Mouse (Mus musculus): ENCODE results near the gene Casd1. TPM values are rescaled to one million over a fixed set of nuclear protein-coding genes. Genes with fewer than 3 reads are reported as not detected.

Gene Casd1
- polyA plus RNA-seq (2012; ENCODE audit: insufficient read depth, insufficient read length, missing spikeins), result 22.1 and 22.7 TPM in 2 replicates

GRCm38 (mm10) chr6:4600658-4601296, at the start of gene Casd1:
TSS of gene Casd1 (plus strand) at chr6:4600839.
- peak within 1 kb of the TSS; percentile 80 for H3K4me3 ChIP-seq (ENCODE audit: insufficient read depth, low read length)
- H3K4me1 ChIP-seq (ENCODE audit: control insufficient read depth, insufficient read depth, low read length), result peaks cover 8% of the 10 kb centered on the region
- TF ChIP-seq CTCF (IDR thresholded peaks at IDR 0.05; ENCODE audit: low read depth, low read length), result no peak
- TF ChIP-seq POLR2A (IDR thresholded peaks at IDR 0.05; ENCODE audit: borderline replicate concordance, low read depth, low read length), result no peak
- peak within 1 kb of the TSS; percentile 17 for H3K27ac ChIP-seq (ENCODE audit: insufficient read depth, low read depth, low read length)

- H3K4me1 ChIP-seq (ENCODE audit: control insufficient read depth, insufficient read depth, low read length), result no peaks in the 10 kb centered on the region
- TF ChIP-seq POLR2A (IDR thresholded peaks at IDR 0.05; ENCODE audit: borderline replicate concordance, low read depth, low read length), result no peak
- TF ChIP-seq CTCF (IDR thresholded peaks at IDR 0.05; ENCODE audit: low read depth, low read length), result no peak
- no peak overlapping the region for H3K27ac ChIP-seq (ENCODE audit: insufficient read depth, low read depth, low read length)
- no peak overlapping the region for H3K4me3 ChIP-seq (ENCODE audit: insufficient read depth, low read length)
Measured at GRCm38 (mm10) chr6:4555366-4555765, 45.3 kb upstream of the Casd1 start.

- no peak overlapping the region for H3K4me3 ChIP-seq (ENCODE audit: insufficient read depth, low read length)
Measured at GRCm38 (mm10) chr6:4557086-4557485, 43.6 kb upstream of the Casd1 start.

GRCm38 (mm10) chr6:4557678-4558077, 43.0 kb upstream of the Casd1 start:
- Histone ChIP-seq H3K4me3 (ENCODE audit: insufficient read depth, low read length) (no peak overlapping the region), H3K4me1 (ENCODE audit: control insufficient read depth, insufficient read depth, low read length) (no peaks in the 10 kb centered on the region), H3K27ac (ENCODE audit: insufficient read depth, low read depth, low read length) (no peak overlapping the region)
- TF ChIP-seq POLR2A (IDR thresholded peaks at IDR 0.05; ENCODE audit: borderline replicate concordance, low read depth, low read length), result no peak
- no peak for TF ChIP-seq CTCF (IDR thresholded peaks at IDR 0.05; ENCODE audit: low read depth, low read length)

More at GRCm38 (mm10) chr6:4557086-4557485, 43.6 kb upstream of the Casd1 start:
- Histone ChIP-seq H3K4me1 (ENCODE audit: control insufficient read depth, insufficient read depth, low read length) (no peaks in the 10 kb centered on the region), H3K27ac (ENCODE audit: insufficient read depth, low read depth, low read length) (no peak overlapping the region)
- TF ChIP-seq POLR2A (IDR thresholded peaks at IDR 0.05; ENCODE audit: borderline replicate concordance, low read depth, low read length) (no peak), CTCF (IDR thresholded peaks at IDR 0.05; ENCODE audit: low read depth, low read length) (no peak)

- Histone ChIP-seq H3K27ac (ENCODE audit: insufficient read depth, low read depth, low read length) (no peak overlapping the region), H3K4me1 (ENCODE audit: control insufficient read depth, insufficient read depth, low read length) (no peaks in the 10 kb centered on the region), H3K4me3 (ENCODE audit: insufficient read depth, low read length) (no peak overlapping the region)
- TF ChIP-seq POLR2A (IDR thresholded peaks at IDR 0.05; ENCODE audit: borderline replicate concordance, low read depth, low read length) (no peak), CTCF (IDR thresholded peaks at IDR 0.05; ENCODE audit: low read depth, low read length) (no peak)
Measured at GRCm38 (mm10) chr6:4561156-4561555, 39.5 kb upstream of the Casd1 start.

- TF ChIP-seq CTCF (IDR thresholded peaks at IDR 0.05; ENCODE audit: low read depth, low read length), result no peak
- TF ChIP-seq POLR2A (IDR thresholded peaks at IDR 0.05; ENCODE audit: borderline replicate concordance, low read depth, low read length), result no peak
- Histone ChIP-seq H3K27ac (ENCODE audit: insufficient read depth, low read depth, low read length) (no peak overlapping the region), H3K4me3 (ENCODE audit: insufficient read depth, low read length) (no peak overlapping the region), H3K4me1 (ENCODE audit: control insufficient read depth, insufficient read depth, low read length) (no peaks in the 10 kb centered on the region)
Measured at GRCm38 (mm10) chr6:4561621-4562020, 39.0 kb upstream of the Casd1 start.

GRCm38 (mm10) chr6:4562401-4562800, 38.2 kb upstream of the Casd1 start:
- Histone ChIP-seq H3K4me1 (ENCODE audit: control insufficient read depth, insufficient read depth, low read length) (no peaks in the 10 kb centered on the region), H3K4me3 (ENCODE audit: insufficient read depth, low read length) (no peak overlapping the region)

GRCm38 (mm10) chr6:4563477-4563876, 37.2 kb upstream of the Casd1 start:
- TF ChIP-seq CTCF (IDR thresholded peaks at IDR 0.05; ENCODE audit: low read depth, low read length) (no peak), POLR2A (IDR thresholded peaks at IDR 0.05; ENCODE audit: borderline replicate concordance, low read depth, low read length) (no peak)

More at GRCm38 (mm10) chr6:4562401-4562800, 38.2 kb upstream of the Casd1 start:
- no peak for TF ChIP-seq CTCF (IDR thresholded peaks at IDR 0.05; ENCODE audit: low read depth, low read length)
- no peak for TF ChIP-seq POLR2A (IDR thresholded peaks at IDR 0.05; ENCODE audit: borderline replicate concordance, low read depth, low read length)
- H3K27ac ChIP-seq (ENCODE audit: insufficient read depth, low read depth, low read length), result no peak overlapping the region

GRCm38 (mm10) chr6:4570412-4570811, 30.2 kb upstream of the Casd1 start:
- no peak overlapping the region for H3K4me3 ChIP-seq (ENCODE audit: insufficient read depth, low read length)
- H3K27ac ChIP-seq (ENCODE audit: insufficient read depth, low read depth, low read length), result no peak overlapping the region
- no peak for TF ChIP-seq CTCF (IDR thresholded peaks at IDR 0.05; ENCODE audit: low read depth, low read length)
- no peak for TF ChIP-seq POLR2A (IDR thresholded peaks at IDR 0.05; ENCODE audit: borderline replicate concordance, low read depth, low read length)
- H3K4me1 ChIP-seq (ENCODE audit: control insufficient read depth, insufficient read depth, low read length), result no peaks in the 10 kb centered on the region

More at GRCm38 (mm10) chr6:4563477-4563876, 37.2 kb upstream of the Casd1 start:
- no peak overlapping the region for H3K4me3 ChIP-seq (ENCODE audit: insufficient read depth, low read length)
- H3K4me1 ChIP-seq (ENCODE audit: control insufficient read depth, insufficient read depth, low read length), result no peaks in the 10 kb centered on the region
- no peak overlapping the region for H3K27ac ChIP-seq (ENCODE audit: insufficient read depth, low read depth, low read length)

- no peaks in the 10 kb centered on the region; the same call in 1 of the 2 replicates for H3K4me1 ChIP-seq (ENCODE audit: control insufficient read depth, insufficient read depth, low read length)
- H3K4me3 ChIP-seq (ENCODE audit: insufficient read depth, low read length), result no peak overlapping the region
- no peak overlapping the region for H3K27ac ChIP-seq (ENCODE audit: insufficient read depth, low read depth, low read length)
- TF ChIP-seq POLR2A (IDR thresholded peaks at IDR 0.05; ENCODE audit: borderline replicate concordance, low read depth, low read length) (no peak), CTCF (IDR thresholded peaks at IDR 0.05; ENCODE audit: low read depth, low read length) (no peak)
Measured at GRCm38 (mm10) chr6:4577756-4578155, 22.9 kb upstream of the Casd1 start.

All from bone marrow macrophage, adult 2 months (primary cell).